Mouse (Mus musculus): ENCODE measurements around the gene Aar2.
A peak's percentile ranks its signal among the peaks of the same experiment; 100 is the strongest.

The Aar2 gene

DNA sequence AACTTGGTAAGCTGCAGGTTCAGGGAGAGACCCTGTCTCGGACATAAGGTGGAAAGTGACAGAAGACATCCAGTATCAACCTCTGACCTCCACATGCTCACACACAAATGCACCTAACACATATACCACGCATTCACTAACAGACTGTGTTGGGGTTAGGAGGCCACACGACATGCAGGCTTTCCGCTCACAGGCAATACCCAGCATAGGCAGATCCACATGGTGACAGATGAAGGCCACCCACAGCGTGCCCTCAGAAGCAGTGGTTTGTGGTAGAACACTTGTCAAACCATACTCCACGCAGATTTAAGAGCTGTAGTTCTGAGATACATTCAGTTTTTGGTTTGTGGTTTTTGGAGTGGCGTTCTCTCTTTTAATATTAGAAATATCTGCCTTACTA is 21.3 kb downstream of the Aar2 start:
- DNase-seq (ENCODE audit: low spot score), result no peak

DNA sequence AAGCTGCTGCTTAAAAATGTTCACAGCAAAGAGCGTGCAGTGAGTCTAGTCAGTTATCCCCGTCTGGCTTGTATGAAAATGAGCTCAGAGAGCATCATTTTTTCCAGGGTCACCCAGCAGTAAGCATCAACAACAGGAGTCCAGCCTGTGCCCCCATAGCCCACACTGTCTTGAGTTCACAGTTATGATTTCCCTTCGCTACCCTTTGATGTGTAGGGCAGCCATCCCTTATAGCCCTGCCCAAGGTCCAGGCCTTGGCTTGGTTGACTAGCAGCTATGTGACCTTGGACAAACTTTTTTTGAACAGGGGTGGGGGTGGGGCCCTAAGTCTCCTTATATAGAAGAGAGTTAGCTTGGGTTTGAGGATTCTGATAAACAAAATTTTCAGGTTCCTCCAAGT is 21.9 kb downstream of the Aar2 start:
- DNase-seq (ENCODE audit: low spot score), result no peak

DNA sequence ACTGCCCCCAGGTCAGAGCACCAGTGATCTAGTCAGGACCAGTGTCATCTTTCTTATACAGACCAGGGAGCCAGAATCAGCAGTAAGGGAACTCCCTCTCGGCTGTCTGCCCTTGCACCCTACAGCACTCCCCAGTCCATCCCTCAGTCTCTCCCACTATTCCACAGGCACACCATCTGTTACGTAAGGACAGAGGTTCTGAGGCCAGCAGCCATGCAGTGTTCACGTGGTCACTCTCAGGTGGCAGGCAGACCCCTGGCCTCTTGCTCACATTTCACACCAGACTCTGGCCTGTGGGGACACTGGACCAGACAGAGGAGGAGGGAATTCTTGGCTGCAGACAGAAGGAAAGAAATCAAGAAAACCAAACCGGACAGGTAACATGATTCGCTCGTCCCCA is 24.1 kb downstream of the Aar2 start:
- DNase-seq (ENCODE audit: low spot score), result no peak

- DNase-seq (ENCODE audit: low spot score), result no peak
These were observed 29.6 kb downstream of the Aar2 start for GRCm38 (mm10) chr2:156576850-156577587.

GRCm38 (mm10) chr2:156580507-156580906 is 33.1 kb downstream of the Aar2 start:
- DNase-seq (ENCODE audit: low spot score), result no peak

- peak; percentile 82 for DNase-seq (ENCODE audit: low spot score)
These were observed 33.9 kb downstream of the Aar2 start for GRCm38 (mm10) chr2:156581244-156581643.

DNA sequence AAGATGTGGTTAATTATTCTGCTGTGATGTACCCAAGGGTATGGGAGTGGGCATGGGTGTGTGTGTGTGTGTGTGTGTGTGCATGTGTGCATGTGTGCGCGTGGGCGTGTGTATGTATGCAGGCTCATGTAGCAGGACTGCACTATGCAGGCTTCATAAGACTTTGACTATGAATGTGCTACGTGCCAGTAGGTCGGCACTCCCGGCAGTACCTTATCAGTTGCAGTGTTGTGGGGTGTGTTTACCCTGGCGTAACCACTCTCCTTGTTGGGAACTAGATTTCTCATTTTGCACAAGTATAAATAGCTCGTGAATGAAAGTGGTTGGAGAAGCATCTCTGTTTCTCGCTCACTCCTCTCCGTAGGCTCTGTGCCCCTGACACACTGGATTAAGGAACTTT is 35.5 kb downstream of the Aar2 start:
- DNase-seq (ENCODE audit: low spot score), result no peak

GRCm38 (mm10) chr2:156584154-156584796 is 36.9 kb downstream of the Aar2 start:
- no peak for DNase-seq (ENCODE audit: low spot score)

- DNase-seq (ENCODE audit: low spot score), result peak; percentile 32
These were observed 37.5 kb downstream of the Aar2 start for GRCm38 (mm10) chr2:156584797-156585471.

DNA sequence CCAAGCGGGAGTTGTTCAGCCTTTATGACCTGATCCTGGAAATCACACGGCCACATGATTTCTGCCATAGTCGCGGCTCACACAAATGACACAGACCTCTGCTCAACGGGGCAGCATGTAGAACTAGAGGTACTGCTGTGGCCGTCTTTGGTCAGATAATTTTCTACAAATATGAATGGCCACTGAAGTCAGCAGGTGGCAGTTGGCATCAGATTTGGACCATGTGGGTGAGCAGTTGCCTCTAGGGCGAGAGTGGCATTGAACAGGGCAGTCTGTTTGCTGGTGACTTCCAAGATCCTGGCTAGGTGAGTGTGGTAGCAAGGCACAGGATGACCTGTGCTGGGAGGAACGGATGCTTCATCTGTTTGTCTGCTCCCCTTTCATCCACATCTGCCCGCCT is 42.1 kb downstream of the Aar2 start:
- DNase-seq (ENCODE audit: low spot score), result no peak

DNA sequence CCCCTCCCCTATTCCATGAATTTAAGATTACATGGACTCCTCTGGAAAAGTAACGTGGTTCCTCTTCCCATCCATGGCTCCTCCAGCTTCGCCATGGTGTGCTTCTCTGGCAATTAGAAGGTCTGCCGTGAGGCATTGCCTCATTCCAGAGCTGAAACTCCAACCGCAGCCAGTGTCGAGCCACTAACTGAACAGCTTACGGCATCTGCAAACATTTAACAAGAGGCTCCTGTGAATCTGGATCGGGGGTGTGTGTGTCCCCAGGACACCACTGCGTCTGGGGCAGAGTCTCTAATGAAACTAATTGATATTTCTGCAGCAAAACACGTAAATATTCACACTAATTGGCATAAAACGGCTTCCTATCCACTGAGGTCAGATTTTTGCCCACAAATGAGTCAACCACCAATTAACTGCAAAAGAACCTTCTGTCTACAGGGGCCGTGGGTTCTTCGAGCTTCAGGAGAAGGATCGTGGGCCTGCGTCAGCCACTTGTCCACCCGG is 47.7 kb downstream of the Aar2 start:
- no peak for DNase-seq (ENCODE audit: low spot score)

- no peak for DNase-seq (ENCODE audit: low spot score)
These were observed 55.2 kb downstream of the Aar2 start for GRCm38 (mm10) chr2:156602581-156602980.

GRCm38 (mm10) chr2:156603671-156604070 is 56.3 kb downstream of the Aar2 start:
- no peak for DNase-seq (ENCODE audit: low spot score)

- no peak for DNase-seq (ENCODE audit: low spot score)
These were observed 57.8 kb downstream of the Aar2 start for GRCm38 (mm10) chr2:156605144-156605543.

- DNase-seq (ENCODE audit: low spot score), result no peak
These were observed 58.6 kb downstream of the Aar2 start for GRCm38 (mm10) chr2:156605971-156606370.

DNA sequence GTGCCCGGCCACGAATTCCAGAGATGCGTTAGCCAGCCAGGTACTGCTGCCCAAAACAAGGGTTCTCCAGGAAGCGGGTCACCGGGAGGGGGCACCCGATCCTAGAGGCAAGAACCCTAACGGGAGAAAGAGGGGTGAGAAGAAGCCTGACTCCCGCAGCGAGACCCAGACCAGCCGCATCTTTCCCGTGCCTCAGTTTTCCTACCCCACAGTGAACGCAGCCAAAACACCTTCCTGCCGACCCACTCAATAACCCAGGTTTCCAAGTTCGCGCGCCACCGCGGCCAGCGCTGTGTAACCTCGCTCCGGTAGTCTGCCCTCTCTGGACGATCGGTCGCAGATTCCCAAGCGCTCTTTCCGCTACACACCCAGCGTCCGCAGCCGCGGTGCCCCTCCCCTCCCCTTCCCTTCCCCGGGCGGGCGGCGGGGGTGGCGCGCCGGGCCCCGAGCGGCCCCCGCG is 65.7 kb downstream of the Aar2 start:
- DNase-seq (ENCODE audit: low spot score), result peak; percentile 75

GRCm38 (mm10) chr2:156613541-156614257 is 66.3 kb downstream of the Aar2 start, which contains the start of gene Dlgap4:
Gene Dlgap4, plus strand, starts transcription at chr2:156613705.
- no peak for DNase-seq (ENCODE audit: low spot score)

- DNase-seq (ENCODE audit: low spot score), result peak; percentile 31
These were observed 66.8 kb downstream of the Aar2 start for GRCm38 (mm10) chr2:156614258-156614556.

GRCm38 (mm10) chr2:156614661-156615654 is 67.6 kb downstream of the Aar2 start:
- peak; percentile 35 for DNase-seq (ENCODE audit: low spot score)

DNA sequence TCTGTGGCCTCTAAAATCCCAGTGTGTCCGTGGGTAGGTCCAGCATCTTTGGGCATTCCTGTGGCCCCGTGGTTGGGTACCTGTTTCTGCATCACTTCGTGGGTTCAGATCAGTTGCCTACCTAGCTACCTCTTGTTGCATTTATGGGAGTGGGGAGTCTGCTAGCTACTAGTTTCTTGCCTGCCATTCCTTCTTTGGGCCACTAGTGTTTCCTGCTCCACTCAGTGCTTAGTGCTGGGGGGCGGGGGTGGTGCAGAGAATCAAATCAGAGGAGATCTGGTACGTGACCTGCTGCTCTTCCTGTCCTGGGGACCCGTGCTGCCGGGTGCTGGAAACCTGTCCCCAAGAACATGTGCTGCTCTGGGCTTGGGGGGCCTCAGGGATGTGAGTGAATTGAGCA is 69.1 kb downstream of the Aar2 start:
- DNase-seq (ENCODE audit: low spot score), result no peak

DNA sequence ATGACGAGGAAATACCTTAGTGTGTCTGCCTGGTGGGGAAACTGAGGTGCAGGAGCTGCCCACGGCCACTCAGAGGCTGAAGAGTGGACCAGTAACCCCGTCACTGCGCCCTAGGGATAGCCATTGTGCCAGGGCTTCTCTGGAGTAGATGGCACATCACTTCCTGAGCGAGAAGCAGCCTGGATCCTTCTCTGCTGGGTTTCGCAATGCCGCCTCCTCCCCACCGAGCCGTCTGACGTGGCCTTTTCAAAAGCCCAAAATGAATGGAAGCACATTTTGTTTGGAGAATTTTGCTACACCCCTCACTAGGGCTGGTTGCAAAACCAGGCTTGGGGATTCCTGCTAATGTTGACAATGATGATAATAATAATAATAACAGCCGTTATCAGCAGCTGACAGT is 70.2 kb downstream of the Aar2 start:
- DNase-seq (ENCODE audit: low spot score), result peak; percentile 65
